Mouse (Mus musculus) neutrophil, adult 5-6 weeks (primary cell): ENCODE measurements around the gene Dusp1. TPM values are rescaled to one million over a fixed set of nuclear protein-coding genes. Genes with fewer than 3 reads are reported as not detected.

Source experiments
- total RNA-seq: library from RNA; stranded (forward); fragments of 200-1000 nt; gene quantifications from 2 replicates; pipeline ENCODE4 v1.2.3, GENCODE M21; 2017

Gene Dusp1
- total RNA-seq, 1 experiment from 2014 or later: 1,076 TPM

Other genes with a start within 250 kb of the Dusp1 start
- gene Neurl1b, start 147.3 kb downstream of the Dusp1 start, total RNA-seq: 0.12 and 0.49 TPM in 2 replicates
- 22.7 and 26.3 TPM in 2 replicates for gene Ergic1, start 639 bp downstream of the Dusp1 start, total RNA-seq
- 252 and 266 TPM in 2 replicates for gene Atp6v0e, start 101.1 kb upstream of the Dusp1 start, total RNA-seq
- gene Crebrf, start 153.5 kb upstream of the Dusp1 start, total RNA-seq: 181 and 193 TPM in 2 replicates
- gene Bnip1, start 218.9 kb upstream of the Dusp1 start, total RNA-seq: 31.8 and 35.1 TPM in 2 replicates